Mouse (Mus musculus) liver, adult 2 months (tissue): ENCODE results near the gene Irx1.

Source experiments
- CTCF ChIP-seq: fragments of 200-500 bp; IDR thresholded peaks from 2 replicates; pipeline ENCODE4 v1.5.1; 2011; ENCODE audit warnings: low read depth, low read length, control low read depth
- POLR2A ChIP-seq: fragments of 200-500 bp; IDR thresholded peaks from 2 replicates; pipeline ENCODE4 v1.6.1; 2011; ENCODE audit warnings: low read length, control low read depth; ENCODE audit not compliant: insufficient read depth; ENCODE audit errors: extremely low read depth

DNA sequence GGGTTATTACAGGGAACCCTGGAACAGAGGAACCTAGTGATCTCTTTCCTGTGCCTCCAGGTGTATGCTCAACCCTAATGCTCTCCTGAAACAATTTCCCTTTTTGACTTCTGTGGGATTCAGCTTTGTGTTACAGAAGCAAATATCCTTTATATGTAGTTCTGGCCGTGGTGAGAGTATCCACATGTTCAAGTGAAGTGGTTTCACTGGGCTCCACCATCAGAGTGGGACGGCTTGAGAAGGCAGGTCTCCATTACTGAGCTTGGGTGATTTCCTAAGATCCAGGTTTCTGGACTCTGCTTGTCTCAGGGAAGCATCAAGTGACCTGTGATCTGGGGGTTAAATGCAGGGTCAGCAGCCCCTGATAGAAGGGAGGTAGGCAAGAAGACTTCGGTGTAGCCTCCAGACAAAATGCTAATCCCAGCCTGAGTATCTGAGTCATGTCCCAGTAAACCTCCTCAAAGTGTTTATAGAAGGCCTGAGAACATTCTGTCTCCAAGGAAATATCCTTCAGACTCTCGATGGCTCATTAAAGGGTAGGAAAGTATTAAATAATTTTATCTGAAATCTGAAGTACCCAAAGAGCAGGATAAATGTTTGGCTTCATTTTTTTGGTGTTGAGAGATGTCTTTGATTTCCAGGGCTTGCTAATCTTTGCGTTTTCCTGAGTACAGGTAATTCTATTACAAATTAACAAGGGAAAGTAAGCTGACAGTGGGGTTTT, 16.6 kb upstream of the Irx1 start:
- no peak for TF ChIP-seq CTCF
- TF ChIP-seq POLR2A = no peak
